22 mouse cellular contexts compared by ENCODE assay signal in the genomic region with DNA sequence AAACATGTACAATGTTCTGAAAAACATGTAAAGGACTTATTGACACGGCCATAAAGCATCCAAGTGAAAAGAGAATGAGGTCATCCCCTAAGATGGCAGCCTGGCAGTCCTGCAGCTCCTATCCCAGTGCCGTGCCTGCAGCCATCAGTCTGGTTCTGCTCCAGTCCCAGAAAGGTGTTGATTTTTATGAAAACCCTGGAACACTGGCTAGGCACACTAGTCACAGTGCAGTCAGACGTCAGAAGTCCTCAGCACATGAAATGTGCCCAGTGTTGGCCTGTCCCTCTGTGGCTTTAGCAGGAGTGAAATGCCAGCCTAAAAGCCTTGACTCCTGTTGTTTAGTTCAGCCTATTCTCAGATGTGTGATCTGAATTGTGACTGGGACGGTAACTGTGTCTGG. TPM values are rescaled to one million over a fixed set of nuclear protein-coding genes. Genes with fewer than 3 reads are reported as not detected.
DNase-seq lines count a peak whose midpoint lies in the region; ATAC-seq and TF ChIP-seq lines count a peak whose summit lies in the region.
"Had no signal": no experiment of that assay in that cellular context is flagged by ENCODE, and none has a peak within 500 bp of the region (broad histone marks: within the 10 kb centered on the region; RNA-seq: fewer than 3 reads in every experiment).

No protein-coding gene starts in this region.

- TF ChIP-seq POLR2A in liver, adult 2 months (IDR thresholded peaks at IDR 0.05; ENCODE audit: extremely low read depth, insufficient read depth, low read length) = no peak

- no peak overlapping the region for H3K9ac ChIP-seq in forebrain, embryonic 12.5 days
- no peak overlapping the region for H3K9ac ChIP-seq in forebrain, embryonic 15.5 days (replicated peaks)
- peak overlapping the region; percentile 53 for H3K9ac ChIP-seq in liver, adult 2 months (ENCODE audit: low read depth, low read length)
- H3K9ac ChIP-seq in liver, embryonic 11.5 days (ENCODE audit: low read depth, low read length) = no peak overlapping the region
- H3K9ac ChIP-seq: embryonic facial prominence, embryonic 15.5 days; hindbrain, embryonic 12.5 days; limb, embryonic 13.5 days; liver, embryonic 14.5 days; lung, embryonic 14.5 days had no signal

- peak overlapping the region; percentile 53; the same call in 1 of the 2 replicates for H3K27ac ChIP-seq in forebrain, embryonic 12.5 days
- no peak overlapping the region for H3K27ac ChIP-seq in forebrain, embryonic 15.5 days (replicated peaks)
- H3K27ac ChIP-seq in liver, adult 2 months (replicated peaks; ENCODE audit: insufficient read depth, low read depth, low read length) = peak overlapping the region; percentile 72
- H3K27ac ChIP-seq in liver, embryonic 11.5 days (ENCODE audit: low read depth, low read length) = no peak overlapping the region
- H3K27ac ChIP-seq: embryonic facial prominence, embryonic 15.5 days; heart, adult 2 months; hindbrain, embryonic 12.5 days; kidney, postnatal 0 days; limb, embryonic 13.5 days; liver, embryonic 14.5 days had no signal

- H3K4me2 ChIP-seq in forebrain, embryonic 12.5 days = no peak overlapping the region
- H3K4me2 ChIP-seq in forebrain, embryonic 15.5 days (replicated peaks) = no peak overlapping the region
- no peak overlapping the region for H3K4me2 ChIP-seq in liver, embryonic 11.5 days
- H3K4me2 ChIP-seq: embryonic facial prominence, embryonic 15.5 days; limb, embryonic 13.5 days; lung, embryonic 14.5 days had no signal

- H3K27me3 ChIP-seq in forebrain, embryonic 12.5 days = no peaks in the 10 kb centered on the region
- no peaks in the 10 kb centered on the region for H3K27me3 ChIP-seq in forebrain, embryonic 15.5 days
- no peaks in the 10 kb centered on the region for H3K27me3 ChIP-seq in liver, adult 2 months (ENCODE audit: control insufficient read depth, insufficient read depth, low read length)
- H3K27me3 ChIP-seq in liver, embryonic 11.5 days (replicated peaks; ENCODE audit: control insufficient read depth, insufficient read depth, low read length) = no peaks in the 10 kb centered on the region
- H3K27me3 ChIP-seq: embryonic facial prominence, embryonic 15.5 days; hindbrain, embryonic 12.5 days; limb, embryonic 13.5 days had no signal

- no peaks in the 10 kb centered on the region for H3K9me3 ChIP-seq in forebrain, embryonic 12.5 days
- H3K9me3 ChIP-seq in forebrain, embryonic 15.5 days = no peaks in the 10 kb centered on the region
- no peaks in the 10 kb centered on the region for H3K9me3 ChIP-seq in liver, embryonic 11.5 days (ENCODE audit: control insufficient read depth, low read length)
- H3K9me3 ChIP-seq: embryonic facial prominence, embryonic 15.5 days; hindbrain, embryonic 12.5 days; limb, embryonic 13.5 days had no signal

- no peaks in the 10 kb centered on the region for H3K79me2 ChIP-seq in liver, adult 2 months (ENCODE audit: control insufficient read depth, insufficient read depth, low read length)

- 61% methylated on average over 4 of the region's 4 CpGs for WGBS in forebrain, embryonic 12.5 days
- 47% methylated on average over 4 of the region's 4 CpGs for WGBS in forebrain, embryonic 15.5 days
- WGBS in liver, adult 2 months = 31% methylated on average over 4 of the region's 4 CpGs
- WGBS in liver, embryonic 11.5 days = 86% methylated on average over 4 of the region's 4 CpGs

- TF ChIP-seq CTCF in liver, adult 2 months (IDR thresholded peaks at IDR 0.05; ENCODE audit: low read depth, low read length) = no peak

- no peak for ATAC-seq in forebrain, embryonic 12.5 days (ENCODE audit: low FRiP score)
- ATAC-seq in forebrain, embryonic 15.5 days (replicated peaks) = no peak
- no peak for ATAC-seq in liver, embryonic 11.5 days (replicated peaks; ENCODE audit: low FRiP score)
- ATAC-seq: inflammation-experienced regulatory T-cells, adult 6 months had no signal

- H3K4me3 ChIP-seq in forebrain, embryonic 12.5 days (replicated peaks) = no peak overlapping the region
- H3K4me3 ChIP-seq in forebrain, embryonic 15.5 days = no peak overlapping the region
- no peak overlapping the region for H3K4me3 ChIP-seq in liver, adult 2 months (ENCODE audit: insufficient read depth, low read depth, low read length)
- H3K4me3 ChIP-seq in liver, embryonic 11.5 days (ENCODE audit: low read depth, low read length) = no peak overlapping the region
- H3K4me3 ChIP-seq: embryonic facial prominence, embryonic 15.5 days; heart, adult 2 months; hindbrain, embryonic 12.5 days; limb, embryonic 13.5 days had no signal

- H3K4me1 ChIP-seq in forebrain, embryonic 12.5 days = peaks cover 15% of the 10 kb centered on the region
- H3K4me1 ChIP-seq in forebrain, embryonic 15.5 days = peaks cover 15% of the 10 kb centered on the region
- H3K4me1 ChIP-seq in liver, adult 2 months (ENCODE audit: control insufficient read depth, insufficient read depth, low read length) = peaks cover 29% of the 10 kb centered on the region
- no peaks in the 10 kb centered on the region for H3K4me1 ChIP-seq in liver, embryonic 11.5 days (replicated peaks; ENCODE audit: control insufficient read depth, insufficient read depth, low read length)
- H3K4me1 ChIP-seq: embryonic facial prominence, embryonic 15.5 days; hindbrain, embryonic 12.5 days; limb, embryonic 13.5 days had no signal

- peak; percentile 22 for DNase-seq in cerebellum, adult 8-10 months
- DNase-seq in cerebellum, adult 11-12 months = no peak
- DNase-seq in liver, adult 2 months (ENCODE audit: extremely low read depth, low read depth, low spot score) = peak; percentile 63
- no peak for DNase-seq in liver, embryonic 11.5 days (ENCODE audit: low spot score)
- no peak for DNase-seq in kidney, postnatal 36 days
- DNase-seq: adrenal gland, postnatal 25 days; gastrocnemius, postnatal 14 days; kidney, adult 2 months; lung, embryonic 14.5 days; right cerebral cortex, postnatal 14 days; spleen, adult 18-20 months had no signal

- peaks cover 40% of the 10 kb centered on the region for H3K36me3 ChIP-seq in forebrain, embryonic 12.5 days (replicated peaks)
- peaks cover 19% of the 10 kb centered on the region for H3K36me3 ChIP-seq in forebrain, embryonic 15.5 days
- peaks cover 76% of the 10 kb centered on the region for H3K36me3 ChIP-seq in liver, adult 2 months (ENCODE audit: control insufficient read depth, insufficient read depth, low read length)
- H3K36me3 ChIP-seq in liver, embryonic 11.5 days (ENCODE audit: control insufficient read depth, insufficient read depth, low read length) = peaks cover 22% of the 10 kb centered on the region

RNA-seq across cellular contexts. Expression of a gene that starts 35.5 kb away (rescaled TPM):
- polyA plus RNA-seq in forebrain, embryonic 12.5 days (2016; fragmentation: Nextera tagmentation; extraction: Ambion mirVana) = 0.21 and 0.27 TPM in 2 replicates
- polyA plus RNA-seq in forebrain, embryonic 15.5 days (2015; fragmentation: Nextera tagmentation; extraction: Ambion mirVana) = 0.14 and 0.33 TPM in 2 replicates
- total RNA-seq in liver, adult 2 months (2014; rRNA removed) = 1.9 and 2.7 TPM in 2 replicates
- 2.9 and 3.8 TPM in 2 replicates for polyA plus RNA-seq in liver, adult 2 months (2012; rRNA removed)
- polyA plus RNA-seq in liver, embryonic 11.5 days (2014; fragmentation: Nextera tagmentation; extraction: Ambion mirVana) = 0.40 and 0.92 TPM in 2 replicates
- total RNA-seq: common myeloid progenitor, adult 5-6 weeks; megakaryocyte, adult 5-6 weeks had no signal
- polyA plus RNA-seq: inflammation-experienced regulatory T-cells, adult 6 months had no signal

Comparison
In these comparisons a context has a peak if more than half of its experiments do, and no peak if none do; other contexts are left out.
1. DNase-seq: peak in cerebellum, adult 8-10 months (single experiment) and liver, adult 2 months (single experiment); none in cerebellum, adult 11-12 months (single experiment), liver, embryonic 11.5 days (single experiment) and kidney, postnatal 36 days (0 of 2).
2. H3K27ac ChIP-seq: peak in forebrain, embryonic 12.5 days (single experiment) and liver, adult 2 months (single experiment); none in forebrain, embryonic 15.5 days (single experiment) and liver, embryonic 11.5 days (single experiment).